Mouse (Mus musculus) megakaryocyte, embryonic 14.5 days (primary cell): ENCODE data around the gene Kif5a. TPM values are rescaled to one million over a fixed set of nuclear protein-coding genes. Genes with fewer than 3 reads are reported as not detected.

Experiments used
- H3K27me3 ChIP-seq: replicated peaks from 2 replicates; pipeline ENCODE3; 2012; ENCODE audit warnings: inconsistent platforms
- H3K36me3 ChIP-seq: replicated peaks from 2 replicates; pipeline ENCODE3; 2012; ENCODE audit warnings: low read length, inconsistent platforms, mixed read lengths
- H3K4me1 ChIP-seq: 2 replicates; pipeline ENCODE4 v1.6.1; 2012; ENCODE audit warnings: inconsistent platforms
- H3K4me3 ChIP-seq: replicated peaks from 2 replicates; pipeline ENCODE3; 2012; ENCODE audit warnings: moderate library complexity, mild to moderate bottlenecking, inconsistent platforms
- H3K9me3 ChIP-seq: 2 replicates; pipeline ENCODE4 v1.6.1; 2012; ENCODE audit warnings: inconsistent platforms
- FLI1 ChIP-seq: IDR thresholded peaks from 2 replicates; pipeline ENCODE4 v1.6.1; 2012; ENCODE audit warnings: low read length, inconsistent platforms, mixed read lengths
- GATA1 ChIP-seq: IDR thresholded peaks from 3 replicates; pipeline ENCODE4 v1.6.1; 2012; ENCODE audit warnings: mixed read lengths, low read length, inconsistent platforms, borderline replicate concordance
- polyA plus RNA-seq: library from polyadenylated mRNA; stranded (reverse); fragments of >175 nt; gene quantifications from 2 replicates; pipeline ENCODE4 v1.2.3, GENCODE M21; 2012; ENCODE audit warnings: low replicate concordance; ENCODE audit not compliant: insufficient read depth

Kif5a gene
- polyA plus RNA-seq, 1 experiment = 6.6 TPM

GRCm38 (mm10) chr10:127205373-127205772, 57.8 kb downstream of the Kif5a start:
- H3K9me3 ChIP-seq = no peaks in the 10 kb centered on the region
- H3K27me3 ChIP-seq = no peaks in the 10 kb centered on the region
- peaks cover 90% of the 10 kb centered on the region for H3K36me3 ChIP-seq
- peak overlapping the region; percentile 47 for H3K4me3 ChIP-seq
- TF ChIP-seq GATA1 (no peak), FLI1 (no peak)
- H3K4me1 ChIP-seq = peaks cover 44% of the 10 kb centered on the region

GRCm38 (mm10) chr10:127204589-127204988, 58.6 kb downstream of the Kif5a start:
- H3K36me3 ChIP-seq = peaks cover 97% of the 10 kb centered on the region
- H3K27me3 ChIP-seq = no peaks in the 10 kb centered on the region
- no peaks in the 10 kb centered on the region for H3K9me3 ChIP-seq
- TF ChIP-seq GATA1 (no peak), FLI1 (no peak)
- no peak overlapping the region for H3K4me3 ChIP-seq
- H3K4me1 ChIP-seq = peaks cover 37% of the 10 kb centered on the region

DNA sequence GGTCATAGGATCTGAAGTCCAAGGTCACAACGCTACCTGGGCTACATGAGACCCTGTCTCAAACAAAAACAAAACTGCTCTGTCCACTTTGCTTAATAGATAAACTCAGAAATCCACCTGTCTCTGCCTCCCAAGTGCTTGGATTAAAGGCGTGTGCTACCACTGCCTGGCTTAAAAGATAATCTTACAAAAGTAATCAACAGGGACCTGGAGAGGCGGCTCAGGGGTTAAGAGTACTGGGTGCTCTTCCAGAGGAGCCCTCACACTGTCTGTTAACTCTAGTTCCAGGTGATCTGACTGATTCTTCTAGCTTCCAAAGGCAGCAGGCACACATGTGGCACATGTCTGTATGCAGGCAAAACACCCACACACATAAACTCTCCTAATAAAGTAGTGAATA, 60.0 kb downstream of the Kif5a start:
- Histone ChIP-seq H3K9me3 (no peaks in the 10 kb centered on the region), H3K4me3 (no peak overlapping the region), H3K36me3 (peaks cover 97% of the 10 kb centered on the region), H3K27me3 (no peaks in the 10 kb centered on the region), H3K4me1 (peaks cover 32% of the 10 kb centered on the region)
- TF ChIP-seq FLI1 = no peak
- TF ChIP-seq GATA1 = no peak

DNA sequence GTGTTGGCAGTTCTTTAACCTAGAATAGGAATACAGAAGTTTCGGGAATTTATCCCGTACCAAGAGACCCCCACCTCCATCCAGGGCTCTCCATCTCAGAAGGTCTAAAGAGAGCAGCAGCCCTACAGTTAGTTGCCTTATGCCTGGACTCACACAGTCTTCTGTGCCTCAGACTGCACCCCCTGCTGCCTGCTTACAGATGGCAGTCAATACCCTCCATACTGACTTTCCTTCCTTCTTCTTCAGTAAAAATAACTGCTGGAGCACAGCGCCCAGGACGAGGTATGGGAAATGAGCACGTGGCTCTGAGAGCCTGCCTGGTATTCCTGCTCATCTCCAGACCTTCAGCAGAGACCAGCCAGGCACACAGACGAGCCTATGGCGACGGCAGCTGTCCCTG, 62.9 kb downstream of the Kif5a start:
- Histone ChIP-seq H3K36me3 (peaks cover 80% of the 10 kb centered on the region), H3K4me3 (no peak overlapping the region), H3K4me1 (peaks cover 33% of the 10 kb centered on the region), H3K27me3 (no peaks in the 10 kb centered on the region), H3K9me3 (no peaks in the 10 kb centered on the region)
- TF ChIP-seq GATA1 (no peak), FLI1 (no peak)

- Histone ChIP-seq H3K9me3 (no peaks in the 10 kb centered on the region), H3K4me3 (no peak overlapping the region), H3K4me1 (peaks cover 33% of the 10 kb centered on the region), H3K27me3 (no peaks in the 10 kb centered on the region), H3K36me3 (peaks cover 72% of the 10 kb centered on the region)
- TF ChIP-seq GATA1 (no peak), FLI1 (no peak)
These were observed 63.7 kb downstream of the Kif5a start for GRCm38 (mm10) chr10:127199474-127199873.

- TF ChIP-seq FLI1 (no peak), GATA1 (no peak)
- Histone ChIP-seq H3K36me3 (peaks cover 70% of the 10 kb centered on the region), H3K4me1 (peaks cover 32% of the 10 kb centered on the region)
These were observed 64.1 kb downstream of the Kif5a start for GRCm38 (mm10) chr10:127199068-127199467.

DNA sequence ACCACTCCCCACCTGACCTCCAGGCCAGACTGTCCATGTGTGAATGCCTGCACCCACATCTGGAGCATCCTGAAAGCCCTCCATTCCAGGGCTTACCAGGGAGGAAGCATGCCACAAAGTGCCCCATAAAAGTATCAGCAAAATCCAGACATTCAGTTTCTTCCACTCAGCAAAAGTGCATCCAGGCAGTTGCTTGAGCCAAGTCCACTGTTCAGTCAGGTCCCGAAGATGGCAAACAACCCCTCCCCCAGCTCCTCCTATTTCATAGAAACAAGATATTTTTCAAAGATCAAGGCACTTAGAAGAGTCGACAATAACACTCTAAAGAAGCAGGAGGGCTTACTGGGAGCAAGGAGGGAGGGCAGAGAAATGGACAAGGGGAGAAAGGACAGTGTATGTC, 64.7 kb downstream of the Kif5a start:
- Histone ChIP-seq H3K4me1 (peaks cover 27% of the 10 kb centered on the region), H3K36me3 (peaks cover 64% of the 10 kb centered on the region), H3K27me3 (no peaks in the 10 kb centered on the region), H3K9me3 (no peaks in the 10 kb centered on the region), H3K4me3 (no peak overlapping the region)
- TF ChIP-seq FLI1 (no peak), GATA1 (no peak)

More at GRCm38 (mm10) chr10:127199068-127199467, 64.1 kb downstream of the Kif5a start:
- Histone ChIP-seq H3K4me3 (no peak overlapping the region), H3K27me3 (no peaks in the 10 kb centered on the region), H3K9me3 (no peaks in the 10 kb centered on the region)

DNA sequence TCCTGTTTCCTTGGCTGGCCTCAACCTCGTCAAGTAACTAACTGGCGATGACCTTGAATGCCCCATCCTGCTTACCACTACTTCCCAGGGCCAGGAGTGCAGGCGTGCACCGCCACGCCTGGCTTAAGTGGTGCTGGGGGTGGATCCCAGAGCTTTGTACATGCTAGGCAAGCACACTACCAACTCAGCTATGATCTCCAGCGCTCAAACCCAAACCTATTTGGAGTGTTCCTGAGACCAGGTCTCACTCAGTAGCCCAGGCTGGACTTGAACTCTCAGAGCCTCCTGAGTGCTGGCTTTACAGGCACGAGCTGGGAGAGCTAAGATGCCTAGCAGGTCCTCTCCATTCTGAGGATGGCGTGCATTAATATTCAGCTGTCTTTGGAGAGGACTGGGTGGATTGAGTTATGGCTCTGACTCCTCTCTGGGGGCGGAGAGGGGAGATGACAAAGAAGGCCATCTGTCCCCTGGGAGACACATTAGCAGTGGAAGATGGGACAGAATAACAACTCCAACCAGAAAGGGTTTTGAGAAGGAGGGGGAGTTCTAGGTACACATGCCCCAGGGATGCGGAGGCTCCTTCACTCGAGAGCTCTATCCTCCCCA, 65.5 kb downstream of the Kif5a start:
- H3K4me3 ChIP-seq = no peak overlapping the region
- peaks cover 62% of the 10 kb centered on the region for H3K36me3 ChIP-seq
- TF ChIP-seq GATA1 (no peak), FLI1 (no peak)
- H3K4me1 ChIP-seq = peaks cover 23% of the 10 kb centered on the region
- no peaks in the 10 kb centered on the region for H3K27me3 ChIP-seq
- no peaks in the 10 kb centered on the region for H3K9me3 ChIP-seq

GRCm38 (mm10) chr10:127197104-127197503, 66.0 kb downstream of the Kif5a start:
- no peak for TF ChIP-seq FLI1
- TF ChIP-seq GATA1 = no peak
- no peaks in the 10 kb centered on the region for H3K9me3 ChIP-seq
- peaks cover 62% of the 10 kb centered on the region for H3K36me3 ChIP-seq
- H3K4me3 ChIP-seq = no peak overlapping the region
- peaks cover 23% of the 10 kb centered on the region for H3K4me1 ChIP-seq
- H3K27me3 ChIP-seq = peaks cover 2% of the 10 kb centered on the region

GRCm38 (mm10) chr10:127196392-127196791, 66.8 kb downstream of the Kif5a start:
- no peak for TF ChIP-seq FLI1
- TF ChIP-seq GATA1 = no peak
- peaks cover 58% of the 10 kb centered on the region for H3K36me3 ChIP-seq
- H3K4me1 ChIP-seq = peaks cover 26% of the 10 kb centered on the region
- H3K9me3 ChIP-seq = no peaks in the 10 kb centered on the region
- H3K4me3 ChIP-seq = peak overlapping the region; percentile 94
- H3K27me3 ChIP-seq = peaks cover 2% of the 10 kb centered on the region
